Mouse (Mus musculus): Measurements from ENCODE around the gene Timp4. TPM values are rescaled to one million over a fixed set of nuclear protein-coding genes. Genes with fewer than 3 reads are reported as not detected.

Gene Timp4
- polyA plus RNA-seq (2015; fragmentation: Nextera tagmentation; extraction: Ambion mirVana), result 0.19 and 0.27 TPM in 2 replicates

GRCm38 (mm10) chr6:115252099-115252873 lies at the start of gene Timp4:
Gene Timp4 (minus strand): TSS chr6:115252205.
- H3K36me3 ChIP-seq, result no peaks in the 10 kb centered on the region
- no peaks in the 10 kb centered on the region for H3K9me3 ChIP-seq
- no peak for ATAC-seq (ENCODE audit: extremely low read depth, insufficient number of reproducible peaks, low FRiP score, low TSS enrichment)
- WGBS, result 27% methylated on average over 7 of the region's 10 CpGs
- no peak within 1 kb of the TSS; the same call in 1 of the 2 replicates for H3K9ac ChIP-seq
- peak within 1 kb of the TSS; percentile 20 for H3K4me3 ChIP-seq
- peak within 1 kb of the TSS; percentile 56 for H3K4me2 ChIP-seq
- H3K27ac ChIP-seq (replicated peaks), result no peak within 1 kb of the TSS
- peaks cover 10% of the 10 kb centered on the region for H3K4me1 ChIP-seq
- peaks cover 94% of the 10 kb centered on the region for H3K27me3 ChIP-seq (replicated peaks)

- no peak overlapping the region for H3K4me2 ChIP-seq
- WGBS, result 67% methylated on average over 2 of the region's 2 CpGs
- H3K27ac ChIP-seq (replicated peaks), result no peak overlapping the region
- H3K4me1 ChIP-seq, result peaks cover 17% of the 10 kb centered on the region
- H3K36me3 ChIP-seq, result no peaks in the 10 kb centered on the region
- H3K4me3 ChIP-seq, result no peak overlapping the region
- H3K27me3 ChIP-seq (replicated peaks), result peaks cover 55% of the 10 kb centered on the region
- H3K9me3 ChIP-seq, result 0 out of 2 replicates have a peak, but pooled peaks cover 3% of the 10 kb centered on the region
- H3K9ac ChIP-seq, result no peak overlapping the region
- ATAC-seq (ENCODE audit: extremely low read depth, insufficient number of reproducible peaks, low FRiP score, low TSS enrichment), result no peak
Measured at GRCm38 (mm10) chr6:115293877-115294276, 41.9 kb upstream of the Timp4 start.

DNA sequence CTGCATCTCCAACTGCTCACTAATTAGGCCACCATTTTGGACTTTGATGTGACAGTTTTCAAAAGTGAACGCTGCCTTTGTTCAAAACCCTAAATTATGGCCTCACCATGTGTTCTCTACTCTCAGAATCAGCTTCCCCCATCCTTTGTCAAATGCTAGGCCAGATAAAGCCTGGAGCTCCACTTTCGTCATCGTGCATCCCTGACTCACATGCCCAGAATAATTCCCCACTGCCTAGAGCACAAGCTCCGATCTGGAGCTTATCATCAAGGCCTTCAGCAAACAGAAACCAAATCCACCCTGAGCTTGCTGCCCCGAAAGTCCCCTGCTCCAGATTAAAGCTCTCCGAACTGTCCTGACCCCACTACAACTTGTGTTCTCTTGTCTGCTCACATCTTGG lies 40.6 kb upstream of the Timp4 start:
- H3K36me3 ChIP-seq, result no peaks in the 10 kb centered on the region
- WGBS, result 29% methylated on average over 6 of the region's 6 CpGs
- no peak overlapping the region for H3K4me3 ChIP-seq
- H3K27me3 ChIP-seq (replicated peaks), result peaks cover 66% of the 10 kb centered on the region
- no peaks in the 10 kb centered on the region for H3K9me3 ChIP-seq
- no peak overlapping the region for H3K4me2 ChIP-seq
- H3K27ac ChIP-seq (replicated peaks), result no peak overlapping the region
- peaks cover 18% of the 10 kb centered on the region for H3K4me1 ChIP-seq
- H3K9ac ChIP-seq, result no peak overlapping the region
- no peak for ATAC-seq (ENCODE audit: extremely low read depth, insufficient number of reproducible peaks, low FRiP score, low TSS enrichment)

DNA sequence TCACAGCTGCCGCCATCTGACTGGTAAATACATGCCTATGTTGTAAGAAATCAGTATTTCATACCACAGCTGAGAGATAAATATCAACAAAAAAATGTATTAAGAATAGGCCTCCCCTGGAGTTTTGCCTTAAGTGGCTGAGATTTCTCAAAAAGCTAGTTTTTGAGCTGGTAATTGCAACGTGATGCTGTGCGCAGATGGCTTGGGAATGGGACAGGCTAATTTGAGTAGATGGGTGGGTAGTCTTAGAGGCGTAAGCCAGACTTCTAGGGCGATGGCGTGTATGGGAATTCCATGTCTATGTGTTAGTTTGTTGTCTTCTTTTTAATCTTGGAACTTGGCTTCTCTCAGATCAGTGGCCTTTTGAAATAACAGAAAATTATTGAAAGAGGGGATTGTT lies 39.8 kb upstream of the Timp4 start:
- Histone ChIP-seq H3K9ac (no peak overlapping the region), H3K36me3 (no peaks in the 10 kb centered on the region), H3K27ac (replicated peaks) (no peak overlapping the region), H3K4me1 (peaks cover 26% of the 10 kb centered on the region), H3K27me3 (replicated peaks) (peaks cover 63% of the 10 kb centered on the region), H3K9me3 (no peaks in the 10 kb centered on the region), H3K4me3 (no peak overlapping the region), H3K4me2 (no peak overlapping the region)
- WGBS, result 89% methylated on average over 6 of the region's 6 CpGs
- no peak for ATAC-seq (ENCODE audit: extremely low read depth, insufficient number of reproducible peaks, low FRiP score, low TSS enrichment)

DNA sequence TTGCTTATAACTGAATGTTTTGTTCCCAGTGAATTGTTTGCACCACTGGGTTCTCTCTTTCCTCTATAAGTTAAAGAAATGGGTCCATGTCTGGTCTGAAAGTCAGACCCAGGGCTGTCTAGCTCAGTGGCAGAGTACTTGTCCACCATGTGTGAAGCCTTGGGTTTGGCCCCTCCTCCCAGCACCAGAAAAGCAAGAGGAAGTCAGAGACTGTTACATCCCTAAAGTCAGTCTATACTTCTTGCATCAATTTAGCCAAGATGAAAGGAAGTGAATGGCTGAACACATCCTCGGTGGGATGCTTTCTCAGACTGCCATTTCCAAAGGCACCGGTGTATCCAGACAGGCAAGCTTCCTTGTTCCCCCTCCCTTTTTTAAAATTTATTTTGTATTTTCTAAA lies 39.1 kb upstream of the Timp4 start:
- Histone ChIP-seq H3K27me3 (replicated peaks) (peaks cover 66% of the 10 kb centered on the region), H3K36me3 (no peaks in the 10 kb centered on the region), H3K27ac (replicated peaks) (no peak overlapping the region), H3K4me1 (peaks cover 26% of the 10 kb centered on the region), H3K4me2 (no peak overlapping the region), H3K4me3 (no peak overlapping the region), H3K9ac (no peak overlapping the region), H3K9me3 (no peaks in the 10 kb centered on the region)
- 81% methylated on average over 2 of the region's 2 CpGs for WGBS
- ATAC-seq (ENCODE audit: extremely low read depth, insufficient number of reproducible peaks, low FRiP score, low TSS enrichment), result no peak

- peaks cover 66% of the 10 kb centered on the region for H3K27me3 ChIP-seq (replicated peaks)
- no peaks in the 10 kb centered on the region for H3K9me3 ChIP-seq
- no peak overlapping the region for H3K27ac ChIP-seq (replicated peaks)
- H3K4me3 ChIP-seq, result no peak overlapping the region
- no peak overlapping the region for H3K4me2 ChIP-seq
- no peak overlapping the region for H3K9ac ChIP-seq
- 26% methylated on average over 5 of the region's 5 CpGs for WGBS
- H3K36me3 ChIP-seq, result no peaks in the 10 kb centered on the region
- no peak for ATAC-seq (ENCODE audit: extremely low read depth, insufficient number of reproducible peaks, low FRiP score, low TSS enrichment)
- H3K4me1 ChIP-seq, result peaks cover 26% of the 10 kb centered on the region
Measured at GRCm38 (mm10) chr6:115290561-115290960, 38.6 kb upstream of the Timp4 start.

DNA sequence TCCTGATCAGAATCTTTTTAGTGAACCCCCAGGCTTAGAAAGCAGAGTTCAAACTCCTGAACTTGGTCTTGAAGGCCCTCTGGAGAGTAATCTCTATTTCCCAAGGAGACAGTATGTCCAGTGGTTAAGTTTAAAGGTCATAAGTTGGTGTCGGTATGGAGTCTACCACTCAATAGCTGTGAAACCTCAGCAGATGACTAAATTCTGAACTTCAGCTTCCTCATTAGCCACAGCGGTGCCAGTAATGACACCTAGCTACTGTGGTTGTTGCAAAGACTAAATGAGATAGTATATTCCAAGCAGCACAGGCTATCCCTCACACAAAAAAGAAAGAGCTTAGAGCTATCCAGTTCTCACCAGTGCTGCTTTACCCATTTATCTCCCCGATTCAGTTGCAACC lies 36.2 kb upstream of the Timp4 start:
- Histone ChIP-seq H3K36me3 (no peaks in the 10 kb centered on the region), H3K4me2 (no peak overlapping the region), H3K4me3 (no peak overlapping the region), H3K4me1 (peaks cover 26% of the 10 kb centered on the region), H3K27me3 (replicated peaks) (peaks cover 71% of the 10 kb centered on the region), H3K9me3 (no peaks in the 10 kb centered on the region), H3K27ac (replicated peaks) (no peak overlapping the region), H3K9ac (no peak overlapping the region)
- no peak for ATAC-seq (ENCODE audit: extremely low read depth, insufficient number of reproducible peaks, low FRiP score, low TSS enrichment)
- WGBS, result 83% methylated on average over 3 of the region's 3 CpGs

GRCm38 (mm10) chr6:115286441-115286840 lies 34.4 kb upstream of the Timp4 start:
- Histone ChIP-seq H3K36me3 (no peaks in the 10 kb centered on the region), H3K27me3 (replicated peaks) (peaks cover 79% of the 10 kb centered on the region), H3K9ac (no peak overlapping the region), H3K9me3 (no peaks in the 10 kb centered on the region), H3K27ac (replicated peaks) (no peak overlapping the region), H3K4me1 (peaks cover 16% of the 10 kb centered on the region), H3K4me3 (no peak overlapping the region), H3K4me2 (no peak overlapping the region)
- 62% methylated on average over 6 of the region's 6 CpGs for WGBS
- no peak for ATAC-seq (ENCODE audit: extremely low read depth, insufficient number of reproducible peaks, low FRiP score, low TSS enrichment)

DNA sequence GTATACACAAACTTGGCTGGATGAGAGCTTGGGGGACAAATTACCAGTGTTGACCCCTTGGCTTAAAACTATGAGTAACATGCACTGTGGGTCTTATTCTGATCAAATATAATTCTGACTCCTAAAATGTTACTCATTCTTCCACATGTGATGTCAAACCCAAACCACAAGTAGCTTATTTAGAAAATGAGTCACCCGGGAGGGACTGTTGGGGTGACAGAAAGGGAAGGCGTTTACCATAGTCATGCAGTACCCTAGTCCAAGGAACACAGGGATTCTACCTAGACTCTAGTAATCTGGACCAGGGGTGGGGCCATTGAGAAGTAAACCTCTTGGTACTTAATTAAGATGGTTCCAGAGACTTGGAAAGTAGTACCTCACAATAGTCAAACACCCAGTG lies 32.1 kb upstream of the Timp4 start:
- Histone ChIP-seq H3K4me2 (no peak overlapping the region), H3K36me3 (no peaks in the 10 kb centered on the region), H3K9me3 (no peaks in the 10 kb centered on the region), H3K27me3 (replicated peaks) (peaks cover 86% of the 10 kb centered on the region), H3K4me1 (peaks cover 9% of the 10 kb centered on the region), H3K27ac (replicated peaks) (no peak overlapping the region), H3K4me3 (no peak overlapping the region), H3K9ac (no peak overlapping the region)
- ATAC-seq (ENCODE audit: extremely low read depth, insufficient number of reproducible peaks, low FRiP score, low TSS enrichment), result no peak
- 75% methylated on average over 2 of the region's 2 CpGs for WGBS

- no peak for ATAC-seq (ENCODE audit: extremely low read depth, insufficient number of reproducible peaks, low FRiP score, low TSS enrichment)
- Histone ChIP-seq H3K27me3 (replicated peaks) (peaks cover 97% of the 10 kb centered on the region), H3K36me3 (no peaks in the 10 kb centered on the region), H3K4me3 (no peak overlapping the region), H3K4me1 (0 out of 2 replicates have a peak, but pooled peaks cover 6% of the 10 kb centered on the region), H3K9ac (no peak overlapping the region), H3K4me2 (no peak overlapping the region), H3K27ac (replicated peaks) (no peak overlapping the region), H3K9me3 (no peaks in the 10 kb centered on the region)
- 45% methylated on average over 2 of the region's 2 CpGs for WGBS
Measured at GRCm38 (mm10) chr6:115279639-115280038, 27.6 kb upstream of the Timp4 start.

DNA sequence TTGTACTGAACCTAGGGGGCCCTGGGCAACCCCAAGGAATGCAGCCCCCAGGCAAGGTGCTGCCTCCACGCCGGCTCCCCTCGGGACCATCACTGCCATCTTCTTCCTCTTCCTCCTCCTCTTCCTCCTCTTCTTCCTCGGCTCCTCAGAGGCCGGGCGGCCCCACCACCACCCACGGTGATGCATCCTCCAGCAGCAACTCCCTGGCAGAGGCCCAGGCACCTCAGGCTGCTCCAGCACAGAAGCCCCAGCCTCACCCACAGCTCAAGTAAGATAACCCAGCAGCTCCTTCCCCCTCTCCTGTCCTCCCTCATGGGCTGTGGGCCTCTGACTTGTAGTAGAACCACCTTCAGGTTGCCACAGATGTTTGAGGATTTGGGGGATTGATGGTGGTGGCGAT lies 26.1 kb upstream of the Timp4 start:
- Histone ChIP-seq H3K36me3 (no peaks in the 10 kb centered on the region), H3K27me3 (replicated peaks) (peaks cover 95% of the 10 kb centered on the region), H3K4me1 (0 out of 2 replicates have a peak, but pooled peaks cover 6% of the 10 kb centered on the region), H3K27ac (replicated peaks) (no peak overlapping the region), H3K9me3 (no peaks in the 10 kb centered on the region), H3K9ac (no peak overlapping the region), H3K4me2 (no peak overlapping the region), H3K4me3 (no peak overlapping the region)
- WGBS, result 67% methylated on average over 8 of the region's 8 CpGs
- ATAC-seq (ENCODE audit: extremely low read depth, insufficient number of reproducible peaks, low FRiP score, low TSS enrichment), result no peak
